Mouse (Mus musculus) myocyte (in vitro differentiated cells): Measurements from ENCODE around the gene Sept5. TPM values are rescaled to one million over a fixed set of nuclear protein-coding genes. Genes with fewer than 3 reads are reported as not detected.

Experiments used
- H3K27me3 ChIP-seq: one replicate; pipeline ENCODE4 v1.6.1; 2011; ENCODE audit not compliant: control insufficient read depth, insufficient read depth, insufficient read length
- H3K36me3 ChIP-seq: one replicate; pipeline ENCODE4 v1.6.1; 2011; ENCODE audit not compliant: control insufficient read depth, insufficient read depth
- H3K4me2 ChIP-seq: one replicate; pipeline ENCODE4 v1.6.1; 2011; ENCODE audit warnings: low read depth, control low read depth
- H3K4me3 ChIP-seq: one replicate; pipeline ENCODE4 v1.5.1; 2011; ENCODE audit warnings: mild to moderate bottlenecking, control low read depth, moderate library complexity
- H3K79me2 ChIP-seq: one replicate; pipeline ENCODE4 v1.6.1; 2011; ENCODE audit not compliant: control insufficient read depth, insufficient read depth
- H3ac ChIP-seq: one replicate; pipeline ENCODE4 v1.6.1; 2011; ENCODE audit not compliant: control insufficient read depth, insufficient read length
- CEBPB ChIP-seq: IDR thresholded peaks from 2 replicates; pipeline ENCODE4 v1.6.1; 2011; ENCODE audit warnings: mild to moderate bottlenecking, moderate library complexity; ENCODE audit not compliant: poor library complexity, insufficient read depth, severe bottlenecking
- MAX ChIP-seq: IDR thresholded peaks from one replicate; pipeline ENCODE4 v1.6.1; 2011; ENCODE audit warnings: low read depth, mild to moderate bottlenecking, control low read depth
- MYOD1 ChIP-seq, 3 experiments: IDR thresholded peaks; one replicate each; pipeline ENCODE4 v1.6.1; 2011; ENCODE audit warnings: control low read depth in 2 of 3, low read depth in 2 of 3, mild to moderate bottlenecking in 2 of 3, moderate library complexity in 1 of 3; ENCODE audit not compliant: insufficient read length in 2 of 3, control insufficient read depth in 1 of 3
- MYOG ChIP-seq, 3 experiments: IDR thresholded peaks; one replicate each; pipeline ENCODE4 v1.6.1; 2011; ENCODE audit warnings: control low read depth in 2 of 3, low read depth in 2 of 3, mild to moderate bottlenecking in 2 of 3; ENCODE audit not compliant: insufficient read length in 2 of 3, control insufficient read depth in 1 of 3, insufficient read depth in 1 of 3
- POLR2A ChIP-seq: IDR thresholded peaks from one replicate; pipeline ENCODE4 v1.6.1; 2011; ENCODE audit warnings: low read depth, mild to moderate bottlenecking, control low read depth, moderate library complexity; ENCODE audit not compliant: insufficient read length
- POLR2AphosphoS2 ChIP-seq: IDR thresholded peaks from one replicate; pipeline ENCODE4 v1.6.1; 2011; ENCODE audit warnings: low read depth, control low read depth; ENCODE audit not compliant: insufficient read length
- REST ChIP-seq: IDR thresholded peaks from one replicate; pipeline ENCODE4 v1.6.1; 2011; ENCODE audit warnings: mild to moderate bottlenecking, control low read depth, moderate library complexity; ENCODE audit not compliant: insufficient read depth, insufficient read length
- SRF ChIP-seq: IDR thresholded peaks from one replicate; pipeline ENCODE4 v1.6.1; 2011; ENCODE audit warnings: low read depth; ENCODE audit not compliant: control insufficient read depth, insufficient read length
- TCF12 ChIP-seq: IDR thresholded peaks from one replicate; pipeline ENCODE4 v1.6.1; 2011; ENCODE audit warnings: mild to moderate bottlenecking, control low read depth; ENCODE audit not compliant: poor library complexity, insufficient read depth, severe bottlenecking
- TCF3 ChIP-seq: IDR thresholded peaks from one replicate; pipeline ENCODE4 v1.6.1; 2011; ENCODE audit warnings: low read depth, control low read depth; ENCODE audit not compliant: insufficient read length
- USF1 ChIP-seq: IDR thresholded peaks from one replicate; pipeline ENCODE4 v1.6.1; 2011; ENCODE audit warnings: low read depth, mild to moderate bottlenecking, control low read depth, moderate library complexity
- polyA plus RNA-seq: library from polyadenylated mRNA; unstranded; fragments of >200 nt; fragmentation: generic; extraction: Trizol; gene quantifications from one replicate; pipeline ENCODE4 v1.2.1, GENCODE M21; 2012; ENCODE audit warnings: missing spikeins

Sept5 gene
- polyA plus RNA-seq, 1 experiment, result 112 TPM

GRCm38 (mm10) chr16:18589080-18589621 is 40.6 kb downstream of the Sept5 start:
- no peak overlapping the region for H3K4me3 ChIP-seq
- H3K36me3 ChIP-seq, result no peaks in the 10 kb centered on the region
- H3ac ChIP-seq, result no peak overlapping the region
- TF ChIP-seq TCF12 (no peak), POLR2AphosphoS2 (no peak), TCF3 (no peak), USF1 (no peak)
- no peaks in the 10 kb centered on the region for H3K27me3 ChIP-seq
- H3K4me2 ChIP-seq, result no peak overlapping the region
- peaks cover 12% of the 10 kb centered on the region for H3K79me2 ChIP-seq

DNA sequence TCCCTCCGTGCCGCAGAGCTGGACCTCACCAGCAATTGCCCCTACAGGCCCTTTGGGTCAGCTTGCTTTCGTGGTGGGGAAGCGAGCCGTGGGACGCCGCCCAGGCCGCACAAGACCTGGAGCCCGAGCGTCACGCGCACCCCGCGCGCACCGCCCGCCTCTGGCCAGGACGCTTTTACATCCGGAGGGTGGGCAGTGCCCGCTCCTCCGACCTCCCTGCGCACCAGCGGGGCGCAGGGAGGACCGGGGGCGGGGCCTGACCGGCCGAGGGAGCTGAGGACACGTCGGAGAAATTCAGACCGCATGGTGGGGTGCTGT is 41.1 kb downstream of the Sept5 start:
- Histone ChIP-seq H3K4me3 (no peak overlapping the region), H3K4me2 (no peak overlapping the region), H3K79me2 (peaks cover 12% of the 10 kb centered on the region), H3ac (no peak overlapping the region), H3K27me3 (no peaks in the 10 kb centered on the region), H3K36me3 (no peaks in the 10 kb centered on the region)
- no peak for TF ChIP-seq REST
- no peak for TF ChIP-seq MAX
- TF ChIP-seq MYOD1 (IDR thresholded peaks at IDR 0.05; ENCODE audit: control insufficient read depth in 1 of 3, insufficient read length in 2 of 3, low read depth in 2 of 3), result no peak
- no peak for TF ChIP-seq USF1
- no peak for TF ChIP-seq TCF3
- TF ChIP-seq MYOG (IDR thresholded peaks at IDR 0.05; ENCODE audit: control insufficient read depth in 1 of 3, insufficient read depth in 1 of 3, insufficient read length in 2 of 3, low read depth in 2 of 3), result no peak
- TF ChIP-seq TCF12, result no peak

DNA sequence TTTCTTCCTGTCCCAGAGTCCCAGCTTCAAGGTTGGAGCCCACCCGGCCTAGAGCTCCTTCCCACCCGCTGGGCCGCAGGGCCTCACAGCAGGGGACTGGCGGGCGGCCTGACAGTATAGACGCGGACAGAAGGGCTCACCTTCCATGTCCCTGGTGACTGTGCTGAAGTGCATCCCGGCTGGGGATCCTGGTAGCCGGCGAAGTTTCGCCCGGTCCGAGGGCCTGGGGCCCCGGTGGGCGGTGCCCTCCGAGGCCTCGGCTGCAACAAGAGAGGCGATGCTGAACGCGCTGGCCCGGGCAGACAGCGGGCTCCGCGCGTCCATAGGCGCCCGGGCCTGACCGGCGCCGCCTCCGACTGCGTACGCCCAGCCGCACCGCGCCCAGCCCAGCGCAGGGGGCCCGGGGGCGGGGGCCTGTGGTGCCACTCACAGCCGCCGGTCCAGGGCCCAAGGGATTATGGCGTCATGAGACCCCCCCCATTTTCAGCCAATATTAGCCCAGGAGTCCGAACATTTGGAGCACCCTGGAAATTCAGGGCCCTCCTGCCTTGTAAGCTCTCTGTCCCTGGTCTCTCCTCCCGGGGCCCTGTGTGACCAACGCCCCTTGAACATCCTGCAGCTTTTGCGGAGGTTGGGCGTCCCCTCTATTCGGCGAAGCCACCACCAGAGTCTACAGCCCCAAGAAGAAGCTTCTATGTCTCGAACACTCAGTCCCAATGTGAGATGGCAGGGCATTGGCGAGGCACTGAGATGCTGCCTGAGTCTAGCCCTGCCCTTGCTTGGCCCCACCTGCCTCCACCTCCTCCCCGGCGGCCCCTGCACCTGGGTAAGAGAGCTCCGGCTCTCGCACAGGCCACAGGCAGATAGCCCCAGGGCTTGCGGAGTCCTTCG is 41.7 kb downstream of the Sept5 start:
- H3ac ChIP-seq, result no peak overlapping the region
- H3K4me2 ChIP-seq, result no peak overlapping the region
- no peaks in the 10 kb centered on the region for H3K27me3 ChIP-seq
- H3K4me3 ChIP-seq, result no peak overlapping the region
- TF ChIP-seq SRF, result no peak
- TF ChIP-seq TCF12, result no peak
- TF ChIP-seq POLR2A, result no peak
- no peak for TF ChIP-seq CEBPB
- no peak for TF ChIP-seq MYOD1 (IDR thresholded peaks at IDR 0.05; ENCODE audit: control insufficient read depth in 1 of 3, insufficient read length in 2 of 3, low read depth in 2 of 3)
- no peak for TF ChIP-seq MAX
- H3K36me3 ChIP-seq, result no peaks in the 10 kb centered on the region
- H3K79me2 ChIP-seq, result peaks cover 12% of the 10 kb centered on the region

DNA sequence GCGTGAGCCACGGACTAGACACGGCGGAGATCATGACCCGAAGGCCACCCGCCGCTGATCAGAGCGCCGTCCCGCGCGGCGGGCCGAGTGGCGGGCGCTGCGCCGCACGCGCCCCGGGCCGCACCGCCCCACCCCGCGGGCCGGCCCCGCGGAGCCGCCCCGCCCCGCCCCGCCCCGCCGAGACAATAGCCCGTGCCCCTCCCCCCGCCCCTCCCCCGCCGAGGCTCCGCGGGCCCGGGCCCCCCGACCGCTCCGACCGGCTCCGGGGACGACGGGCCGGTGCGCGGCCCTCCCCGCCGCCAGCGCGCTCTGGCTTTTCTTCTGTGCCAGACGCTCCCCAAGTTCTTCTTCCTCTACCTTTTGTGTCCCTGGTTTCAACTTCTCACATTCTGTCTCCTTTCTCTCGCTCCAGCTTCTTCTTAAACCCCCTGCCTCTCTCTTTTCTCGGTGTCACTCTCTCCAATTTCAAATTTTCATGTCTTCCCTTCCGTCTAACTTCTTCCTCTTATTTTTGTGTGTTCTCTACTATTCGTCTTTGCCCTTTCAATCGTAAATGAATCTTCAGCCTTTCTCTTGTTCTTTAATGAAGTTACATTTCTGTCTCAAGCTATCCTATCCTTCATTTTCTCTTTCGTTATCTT is 42.7 kb downstream of the Sept5 start:
- H3K79me2 ChIP-seq, result peaks cover 12% of the 10 kb centered on the region
- peak overlapping the region; percentile 95 for H3K4me2 ChIP-seq
- no peak for TF ChIP-seq CEBPB
- peak; percentile 94 for TF ChIP-seq POLR2A
- peak; percentile 73 for TF ChIP-seq POLR2AphosphoS2
- no peak for TF ChIP-seq MYOD1 (IDR thresholded peaks at IDR 0.05; ENCODE audit: control insufficient read depth in 1 of 3, insufficient read length in 2 of 3, low read depth in 2 of 3)
- no peak for TF ChIP-seq SRF
- no peak for TF ChIP-seq USF1
- no peak for TF ChIP-seq MYOG (IDR thresholded peaks at IDR 0.05; ENCODE audit: control insufficient read depth in 1 of 3, insufficient read depth in 1 of 3, insufficient read length in 2 of 3, low read depth in 2 of 3)
- TF ChIP-seq TCF12, result no peak
- peak overlapping the region; percentile 90 for H3ac ChIP-seq
- no peaks in the 10 kb centered on the region for H3K27me3 ChIP-seq
- no peaks in the 10 kb centered on the region for H3K36me3 ChIP-seq
- peak overlapping the region; percentile 85 for H3K4me3 ChIP-seq

GRCm38 (mm10) chr16:18586076-18586905 is 43.5 kb downstream of the Sept5 start:
- peak overlapping the region; percentile 85 for H3K4me3 ChIP-seq
- peak overlapping the region; percentile 95 for H3K4me2 ChIP-seq
- H3ac ChIP-seq, result peak overlapping the region; percentile 90
- no peaks in the 10 kb centered on the region for H3K36me3 ChIP-seq
- peaks cover 12% of the 10 kb centered on the region for H3K79me2 ChIP-seq
- TF ChIP-seq MYOG (IDR thresholded peaks at IDR 0.05; ENCODE audit: control insufficient read depth in 1 of 3, insufficient read depth in 1 of 3, insufficient read length in 2 of 3, low read depth in 2 of 3) (peak in 1 of 3 experiments; percentile 23), USF1 (no peak)
- H3K27me3 ChIP-seq, result no peaks in the 10 kb centered on the region
